Mouse (Mus musculus) common myeloid progenitor, adult 5-6 weeks (primary cell): ENCODE measurements around the gene Ndc80. TPM values are rescaled to one million over a fixed set of nuclear protein-coding genes. Genes with fewer than 3 reads are reported as not detected.
"Not testable (repeated sequence)": the region's sequence is repeated elsewhere in the genome, so short reads cannot be mapped to it uniquely, and the experiment has no call there.

ENCODE experiments used
- ATAC-seq: replicated peaks from 2 replicates; pipeline ENCODE4 v1.8.0; 2016; ENCODE audit warnings: low read depth, mild to moderate bottlenecking, moderate TSS enrichment, inconsistent platforms; ENCODE audit not compliant: poor library complexity, severe bottlenecking
- total RNA-seq: library from RNA; stranded (forward); fragments of 200-1000, 187-1606 nt; gene quantifications from 2 replicates; pipeline ENCODE4 v1.2.3, GENCODE M21; 2017

Ndc80 gene
- total RNA-seq, 1 experiment from 2014 or later = 90.5 TPM

DNA sequence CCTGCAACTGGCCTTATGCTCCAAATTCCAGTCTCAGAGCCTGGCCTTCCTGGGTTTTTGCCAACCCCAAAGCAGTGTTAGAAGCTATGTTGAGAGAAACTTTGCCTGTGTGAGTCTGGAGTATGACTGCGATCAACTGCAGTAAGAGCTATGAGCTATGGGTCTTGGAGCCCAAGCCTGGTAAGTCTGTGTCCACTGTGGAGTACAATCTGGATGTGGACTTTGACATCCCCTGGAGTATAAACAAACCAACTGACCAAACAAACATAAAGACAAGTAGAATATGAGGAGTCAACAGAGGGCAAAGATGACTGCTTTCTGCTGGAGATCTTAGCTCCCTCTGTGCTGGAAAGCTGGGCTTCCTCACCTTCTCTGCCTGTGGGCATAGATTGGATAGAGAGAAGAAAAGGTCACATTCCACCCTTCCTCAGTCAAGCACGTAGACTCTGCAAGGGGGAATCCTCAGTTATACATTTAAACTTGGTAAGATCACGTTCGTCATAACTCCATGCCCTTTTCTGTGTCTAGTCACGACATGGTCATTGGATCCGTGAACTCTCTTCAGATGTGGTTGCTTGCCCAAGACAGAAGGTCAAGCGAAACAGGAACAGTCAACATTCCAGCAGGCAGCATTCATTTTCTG lies 43.1 kb downstream of the Ndc80 start:
- ATAC-seq = no peak

DNA sequence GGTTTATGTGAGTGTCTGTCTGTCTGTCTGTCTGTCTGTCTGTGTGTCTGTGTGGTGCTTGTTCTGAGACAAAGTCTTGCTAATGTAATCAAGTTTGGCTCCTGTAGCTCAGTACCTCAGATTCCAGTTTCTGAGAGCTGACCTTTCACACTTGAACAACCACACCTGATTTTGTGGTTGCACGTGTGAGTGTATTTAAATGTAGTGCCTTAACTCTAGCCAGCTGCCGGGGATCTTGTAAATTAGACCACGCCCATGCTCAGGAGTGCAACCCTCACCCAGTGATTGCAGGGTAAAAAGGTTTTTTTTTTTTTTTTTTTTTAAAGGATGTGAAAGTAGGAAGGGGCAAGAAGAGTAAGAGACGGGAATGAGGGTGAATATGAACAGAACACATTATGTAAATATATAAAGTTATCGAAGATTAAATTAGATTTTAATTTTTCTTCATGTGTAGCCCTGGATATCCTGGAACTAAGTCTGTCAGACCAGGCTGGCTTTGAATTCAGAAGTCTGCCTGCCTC lies 47.2 kb downstream of the Ndc80 start:
- ATAC-seq = no peak; the same call in 1 of the 2 replicates

DNA sequence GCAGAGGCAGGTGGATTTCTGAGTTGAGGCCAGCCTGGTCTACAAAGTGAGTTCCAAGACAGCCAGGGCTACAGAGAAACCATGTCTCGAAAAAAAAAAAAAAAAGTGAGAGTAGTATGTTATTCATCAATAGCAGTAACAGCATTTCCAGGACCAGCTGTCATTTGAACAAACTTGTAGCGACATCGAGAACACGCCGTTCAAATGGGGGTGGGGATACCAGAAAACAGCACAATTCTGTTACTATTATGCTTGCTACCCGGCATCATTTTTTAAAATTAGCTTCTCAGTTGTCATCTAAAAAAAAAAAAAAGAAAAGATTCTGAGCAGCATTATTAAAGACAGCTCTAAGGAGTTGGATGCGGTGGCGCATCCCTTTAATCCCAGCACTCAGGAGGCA lies 49.2 kb downstream of the Ndc80 start:
- no peak for ATAC-seq

DNA sequence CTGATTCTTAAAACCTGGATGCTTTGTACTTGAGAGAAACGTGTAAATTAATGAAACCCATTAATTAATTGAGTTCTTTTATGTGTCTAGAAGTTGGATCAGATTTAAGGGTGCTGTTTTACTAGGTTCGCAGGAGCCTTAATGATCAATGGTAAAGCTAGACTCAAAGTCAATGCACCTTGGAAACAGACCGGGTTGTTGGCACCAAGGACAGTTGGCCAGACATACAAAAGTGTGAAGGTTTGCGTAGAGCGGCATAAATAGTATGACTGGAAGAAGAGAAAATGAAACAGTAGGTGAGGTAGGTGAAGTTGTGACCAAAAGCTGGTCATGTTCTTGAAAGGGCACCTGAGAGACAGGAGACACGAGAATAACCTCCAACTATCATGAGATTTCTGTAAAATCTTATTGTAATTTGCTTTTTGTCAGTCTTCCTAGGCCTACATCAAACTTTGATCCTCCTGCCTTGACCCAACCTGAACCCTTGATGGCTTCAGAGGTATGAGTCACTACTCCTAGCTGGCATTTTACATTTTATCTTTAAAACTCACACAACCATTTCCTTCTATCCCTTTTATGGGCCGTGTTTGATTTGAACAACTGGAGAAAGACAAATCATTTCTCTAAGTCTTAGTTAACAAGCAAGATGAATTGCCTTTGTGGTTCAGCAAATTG lies 50.2 kb downstream of the Ndc80 start:
- ATAC-seq = no peak

DNA sequence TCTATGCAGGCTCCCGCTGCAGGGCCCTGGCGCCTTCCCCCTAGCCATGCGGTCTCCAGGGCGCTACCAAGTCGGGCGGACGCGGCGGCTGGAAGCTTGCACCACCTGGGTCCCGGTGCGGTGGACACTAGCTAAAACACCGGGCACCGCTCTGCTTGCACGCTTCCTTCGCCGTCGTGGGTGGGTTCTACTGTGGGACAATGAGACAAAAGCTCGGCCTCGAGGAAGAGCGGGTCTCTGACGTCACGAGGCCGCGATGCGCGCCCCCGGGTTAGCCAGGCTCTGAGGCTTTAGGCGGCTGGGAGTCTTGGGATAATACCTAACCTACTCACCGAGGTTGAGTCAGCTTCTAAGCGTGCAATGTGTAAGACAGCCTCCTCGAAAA lies 51.0 kb downstream of the Ndc80 start:
- peak; percentile 38 for ATAC-seq

DNA sequence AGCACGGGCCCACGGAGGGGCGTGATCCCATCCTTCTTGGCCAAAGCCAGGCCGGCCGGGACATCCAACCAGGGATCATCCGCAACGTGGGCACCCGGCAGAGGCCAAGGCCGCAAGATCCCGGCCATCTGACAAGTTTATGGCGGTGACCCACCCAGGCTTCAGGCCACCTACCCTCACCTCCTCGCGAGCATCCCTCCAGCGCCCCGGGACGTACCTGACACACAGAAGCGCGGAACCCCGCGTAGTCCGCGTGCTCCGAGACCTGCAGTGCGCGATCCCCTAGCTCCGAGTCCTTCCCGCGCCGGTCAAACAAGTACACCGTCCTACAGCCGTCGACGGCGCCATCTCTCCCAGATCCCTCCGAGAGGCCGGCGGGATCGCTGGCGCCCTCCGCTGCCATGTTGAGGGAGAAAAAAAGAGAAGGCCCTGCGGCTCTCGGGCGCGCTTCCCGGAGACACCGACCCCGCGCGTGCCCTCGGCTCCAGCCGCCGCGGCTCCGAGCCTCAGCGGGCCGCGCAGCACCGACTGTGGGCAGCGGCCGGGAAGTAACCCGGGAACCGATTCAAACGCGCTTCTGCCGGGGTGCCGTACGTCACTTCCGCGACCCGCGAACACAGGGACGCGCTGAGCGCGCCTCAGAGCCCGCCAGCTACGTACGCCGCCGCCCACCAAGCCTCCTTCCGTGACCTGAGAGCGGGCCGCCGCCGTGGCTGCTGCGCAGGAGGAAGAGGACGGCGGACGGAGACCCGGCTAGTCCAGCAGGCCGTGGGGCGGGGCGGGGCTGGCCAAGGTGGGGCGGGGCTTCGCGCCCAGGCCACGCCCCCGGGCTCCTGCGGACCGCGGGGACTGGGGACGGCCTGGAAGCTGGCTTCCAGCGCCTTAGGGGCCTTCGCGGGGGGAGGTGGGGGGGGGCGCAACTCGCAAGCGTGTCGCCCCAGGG lies 51.6 kb downstream of the Ndc80 start, which contains the start of gene Smchd1:
TSS of gene Smchd1 (minus strand) at position 582 of the 943 bp plus-strand sequence.
- ATAC-seq = peak; percentile 92

DNA sequence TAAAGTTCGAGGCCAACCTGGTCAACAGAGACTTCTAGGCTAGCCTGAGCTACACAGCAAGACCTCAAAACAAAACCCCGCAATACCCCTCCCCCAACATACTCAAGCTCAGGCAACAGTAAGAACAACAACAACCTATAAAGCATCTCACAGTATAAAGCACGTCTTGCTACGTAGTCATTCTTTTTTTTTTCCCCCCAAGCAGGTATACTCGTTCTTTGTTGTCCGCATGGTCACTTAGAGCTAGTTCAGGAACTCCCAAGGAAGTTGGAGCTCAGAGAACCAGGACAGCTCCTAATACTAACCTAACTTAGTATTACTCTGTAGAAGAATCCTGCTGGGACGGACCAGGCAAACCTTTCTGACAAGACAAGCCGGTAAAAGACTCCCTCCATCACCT lies 52.5 kb downstream of the Ndc80 start:
- ATAC-seq = no peak

DNA sequence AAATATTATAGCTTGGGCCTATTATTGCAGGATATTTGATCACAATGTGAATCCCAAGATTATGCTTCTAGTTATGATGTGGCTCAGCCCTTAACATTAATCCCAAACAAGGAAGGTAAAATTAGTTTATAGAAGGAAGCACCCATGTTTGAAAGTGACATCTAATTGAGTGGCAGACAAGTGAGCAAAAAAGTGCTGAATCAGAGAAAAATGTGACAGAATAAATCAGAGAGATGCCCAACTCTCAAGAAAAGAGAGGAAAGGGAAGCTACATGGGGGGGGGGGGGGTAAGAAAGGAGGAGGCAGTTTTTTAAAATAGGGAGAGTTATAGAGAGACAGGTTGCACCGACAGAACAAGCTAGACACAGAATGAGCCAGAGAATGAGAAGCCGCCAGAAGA lies 55.4 kb downstream of the Ndc80 start:
- ATAC-seq = no peak

DNA sequence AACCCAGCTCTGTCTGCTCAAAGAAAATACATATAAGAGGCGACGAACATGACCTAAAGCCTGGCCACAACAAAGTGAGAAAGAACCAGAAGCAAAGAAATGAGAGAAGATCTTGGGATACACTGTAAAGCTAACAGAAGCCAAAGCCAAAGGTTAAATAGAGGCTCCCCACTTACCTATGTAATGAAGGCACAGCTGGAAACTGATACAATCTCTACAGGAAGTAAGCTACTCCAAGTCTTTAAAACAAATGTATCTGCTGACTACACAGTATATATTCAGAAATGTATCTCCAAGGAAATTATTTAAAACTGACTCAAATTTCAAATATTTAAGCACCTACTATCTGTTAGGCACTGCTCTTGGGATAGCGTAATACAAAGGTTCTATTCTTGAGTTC lies 66.3 kb downstream of the Ndc80 start:
- ATAC-seq = no peak

DNA sequence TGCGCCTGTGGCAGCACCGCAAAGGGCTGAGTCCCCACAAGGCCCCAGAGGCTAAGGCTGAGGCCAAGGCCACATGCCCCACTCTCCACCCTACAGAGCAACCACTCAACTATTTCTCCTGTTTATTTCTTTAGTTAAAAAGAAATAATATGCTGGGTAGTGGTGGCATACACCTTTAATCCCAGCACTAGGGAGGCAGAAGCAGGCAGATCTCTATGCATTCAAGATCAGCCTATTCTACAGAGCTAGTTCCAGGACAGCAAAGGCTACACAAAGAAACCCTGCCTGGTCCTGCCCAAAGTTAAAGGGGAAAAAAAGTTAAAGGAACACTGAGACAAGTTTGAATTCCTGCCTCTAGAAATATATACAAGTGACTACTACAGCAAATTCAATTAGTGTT lies 66.8 kb downstream of the Ndc80 start, which contains the start of gene Gm4707:
TSS of gene Gm4707 (minus strand) at position 101 of the 400 bp plus-strand sequence.
- no peak for ATAC-seq

DNA sequence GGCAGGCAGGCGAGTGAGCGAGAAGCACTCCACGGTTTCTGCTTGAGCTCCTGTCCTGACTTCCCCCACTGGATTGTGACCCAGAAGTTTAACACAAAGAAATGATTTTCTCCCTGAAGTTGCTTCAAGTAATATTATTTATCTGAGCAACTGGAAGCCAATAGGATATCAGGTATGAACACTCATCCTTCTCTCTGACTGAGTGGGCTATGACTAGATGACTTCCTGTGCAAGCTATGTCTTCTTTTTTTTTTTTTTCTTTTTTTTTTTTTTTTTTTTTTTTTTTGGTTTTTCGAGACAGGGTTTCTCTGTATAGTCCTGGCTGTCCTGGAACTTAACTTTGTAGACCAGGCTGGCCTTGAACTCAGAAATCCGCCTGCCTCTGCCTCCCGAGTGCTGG lies 69.3 kb downstream of the Ndc80 start:
- not testable (repeated sequence) for ATAC-seq

Other genes starting within 250 kb of the Ndc80 start
- gene Emilin2, start 214.9 kb downstream of the Ndc80 start, total RNA-seq = 36.8 and 41.2 TPM in 2 replicates
- 3.0 and 6.5 TPM in 2 replicates for gene Gm4707, start 66.9 kb downstream of the Ndc80 start, total RNA-seq
- 215 and 225 TPM in 2 replicates for gene Smchd1, start 51.5 kb downstream of the Ndc80 start, total RNA-seq
- gene Spdya, start 25.2 kb upstream of the Ndc80 start, total RNA-seq = not detected in 2 replicates
- gene Wdr43, start 89.0 kb upstream of the Ndc80 start, total RNA-seq = 344 and 391 TPM in 2 replicates
- gene Togaram2, start 146.4 kb upstream of the Ndc80 start, total RNA-seq = not detected in 2 replicates
- gene Pcare, start 226.0 kb upstream of the Ndc80 start, total RNA-seq = not detected in 2 replicates
- gene Clip4, start 241.6 kb upstream of the Ndc80 start, total RNA-seq = 0.19 TPM in 1 of 2 replicates, not detected in the other